Comparison of ENCODE assay signal across 18 mouse cellular contexts in genomic region chr5:105777645-105778044, GRCm38 (mm10).
DNase-seq lines count a peak whose midpoint lies in the region; ATAC-seq and TF ChIP-seq lines count a peak whose summit lies in the region.
"Had no signal": no experiment of that assay in that cellular context is flagged by ENCODE, and none has a peak within 500 bp of the region (broad histone marks: within the 10 kb centered on the region; RNA-seq: fewer than 3 reads in every experiment).

No protein-coding gene starts in this region.

- no peaks in the 10 kb centered on the region for H3K27me3 ChIP-seq in midbrain, embryonic 10.5 days (ENCODE audit: low read depth, poor library complexity, severe bottlenecking)
- H3K27me3 ChIP-seq in midbrain, embryonic 16.5 days (ENCODE audit: control insufficient read depth, insufficient read depth, low read depth, low read length) = no peaks in the 10 kb centered on the region
- H3K27me3 ChIP-seq in liver, embryonic 14.5 days (ENCODE audit: control insufficient read depth, insufficient read depth, low read length) = no peaks in the 10 kb centered on the region
- H3K27me3 ChIP-seq in heart, embryonic 11.5 days (ENCODE audit: control insufficient read depth, insufficient read depth, low read length) = no peaks in the 10 kb centered on the region
- no peaks in the 10 kb centered on the region for H3K27me3 ChIP-seq in forebrain, embryonic 11.5 days (ENCODE audit: control insufficient read depth, insufficient read depth, low read length)
- H3K27me3 ChIP-seq: megakaryocyte, embryonic 14.5 days had no signal

- no peak overlapping the region for H3K4me3 ChIP-seq in gastrocnemius, adult 2 months
- no peak overlapping the region for H3K4me3 ChIP-seq in midbrain, embryonic 10.5 days
- H3K4me3 ChIP-seq in midbrain, embryonic 16.5 days (ENCODE audit: low read depth, low read length) = no peak overlapping the region
- H3K4me3 ChIP-seq in liver, embryonic 14.5 days (ENCODE audit: insufficient read depth in 1 of 2, low read depth in 2 of 2, low read length in 2 of 2) = peak overlapping the region in 1 of 2 experiments; percentile 21; a peak in 2 of 4 replicates
- H3K4me3 ChIP-seq in heart, embryonic 11.5 days (ENCODE audit: low read depth, low read length) = no peak overlapping the region
- H3K4me3 ChIP-seq in forebrain, embryonic 11.5 days (ENCODE audit: low read depth, low read length) = no peak overlapping the region
- H3K4me3 ChIP-seq: heart, embryonic 10.5 days; left cerebral cortex, adult 2 months; megakaryocyte, embryonic 14.5 days; myocyte had no signal

- no peak for DNase-seq in gastrocnemius, adult 2 months
- DNase-seq in gastrocnemius, adult 18-20 months (ENCODE audit: low spot score) = no peak
- DNase-seq in midbrain, embryonic 10.5 days (ENCODE audit: low spot score) = no peak
- no peak for DNase-seq in liver, embryonic 14.5 days (ENCODE audit: low read depth in 3 of 3, low spot score in 3 of 3)
- DNase-seq in thymus, postnatal 25 days = no peak
- no peak for DNase-seq in forebrain, embryonic 11.5 days (ENCODE audit: low spot score)
- DNase-seq: adrenal gland, postnatal 25 days; cerebellum, postnatal 25 days; gastrocnemius, postnatal 10 days; heart, postnatal 4 days; lung, embryonic 14.5 days; right cerebral cortex, postnatal 14 days had no signal

- no peak overlapping the region for H3K4me2 ChIP-seq in midbrain, embryonic 16.5 days (ENCODE audit: low read length)
- peak overlapping the region; percentile 26 for H3K4me2 ChIP-seq in liver, embryonic 14.5 days (ENCODE audit: low read depth)
- no peak overlapping the region for H3K4me2 ChIP-seq in heart, embryonic 11.5 days
- H3K4me2 ChIP-seq in forebrain, embryonic 11.5 days (ENCODE audit: low read depth, low read length, severe bottlenecking) = no peak overlapping the region
- H3K4me2 ChIP-seq: lung, embryonic 14.5 days had no signal

- no peak for TF ChIP-seq EP300 in liver, embryonic 14.5 days (IDR thresholded peaks at IDR 0.05; ENCODE audit: low read depth)

- H3K36me3 ChIP-seq in midbrain, embryonic 10.5 days = 0 out of 2 replicates have a peak, but pooled peaks cover 2% of the 10 kb centered on the region
- no peaks in the 10 kb centered on the region; the same call in 1 of the 2 replicates for H3K36me3 ChIP-seq in midbrain, embryonic 16.5 days (ENCODE audit: control insufficient read depth, insufficient read depth, low read length)
- H3K36me3 ChIP-seq in liver, embryonic 14.5 days (replicated peaks; ENCODE audit: control insufficient read depth, insufficient read depth, low read depth) = no peaks in the 10 kb centered on the region
- no peaks in the 10 kb centered on the region for H3K36me3 ChIP-seq in heart, embryonic 11.5 days (ENCODE audit: control insufficient read depth, insufficient read depth, low read length)
- no peaks in the 10 kb centered on the region for H3K36me3 ChIP-seq in forebrain, embryonic 11.5 days (ENCODE audit: control insufficient read depth, insufficient read depth, low read length)
- H3K36me3 ChIP-seq: heart, embryonic 10.5 days had no signal

- ATAC-seq in midbrain, embryonic 16.5 days = no peak
- ATAC-seq in liver, embryonic 14.5 days (ENCODE audit: insufficient read depth) = peak; percentile 40
- no peak for ATAC-seq in heart, embryonic 11.5 days (replicated peaks; ENCODE audit: insufficient number of reproducible peaks, low FRiP score, low TSS enrichment)
- ATAC-seq in forebrain, embryonic 11.5 days (replicated peaks; ENCODE audit: low FRiP score) = no peak

- intact Hi-C loops in gastrocnemius, adult 2 months (cut with DNase I) = no loop called here

- TF ChIP-seq CTCF in gastrocnemius, adult 2 months (IDR thresholded peaks at IDR 0.05) = no peak
- TF ChIP-seq CTCF in liver, embryonic 14.5 days (IDR thresholded peaks at IDR 0.05; ENCODE audit: low read depth) = no peak

- peak overlapping the region; percentile 28; the same call in 1 of the 2 replicates for H3K27ac ChIP-seq in gastrocnemius, adult 2 months
- H3K27ac ChIP-seq in midbrain, embryonic 10.5 days (replicated peaks) = peak overlapping the region; percentile 65
- H3K27ac ChIP-seq in midbrain, embryonic 16.5 days (ENCODE audit: low read length) = no peak overlapping the region; the same call in 1 of the 2 replicates
- H3K27ac ChIP-seq in liver, embryonic 14.5 days = peak overlapping the region; percentile 31; the same call in 1 of the 2 replicates
- H3K27ac ChIP-seq in heart, embryonic 11.5 days (ENCODE audit: low read depth, low read length) = no peak overlapping the region
- H3K27ac ChIP-seq in forebrain, embryonic 11.5 days (ENCODE audit: low read depth, low read length) = no peak overlapping the region
- H3K27ac ChIP-seq: heart, embryonic 10.5 days; left cerebral cortex, adult 2 months had no signal

- no peak overlapping the region for H3K9ac ChIP-seq in midbrain, embryonic 16.5 days (ENCODE audit: low read depth, low read length)
- H3K9ac ChIP-seq in liver, embryonic 14.5 days (replicated peaks) = no peak overlapping the region
- H3K9ac ChIP-seq in heart, embryonic 11.5 days (ENCODE audit: low read depth, low read length) = no peak overlapping the region
- no peak overlapping the region for H3K9ac ChIP-seq in forebrain, embryonic 11.5 days (ENCODE audit: low read length)
- H3K9ac ChIP-seq: lung, embryonic 14.5 days had no signal

- WGBS in midbrain, embryonic 10.5 days = 37% methylated on average over 8 of the region's 8 CpGs
- 45% methylated on average over 8 of the region's 8 CpGs for WGBS in midbrain, embryonic 16.5 days
- 60% methylated on average over 8 of the region's 8 CpGs for WGBS in liver, embryonic 14.5 days (ENCODE audit: insufficient replicate concordance)
- WGBS in heart, embryonic 11.5 days (ENCODE audit: insufficient replicate concordance) = 69% methylated on average over 8 of the region's 8 CpGs
- 44% methylated on average over 8 of the region's 8 CpGs for WGBS in forebrain, embryonic 11.5 days

- no peaks in the 10 kb centered on the region for H3K9me3 ChIP-seq in midbrain, embryonic 10.5 days (replicated peaks)
- H3K9me3 ChIP-seq in midbrain, embryonic 16.5 days (replicated peaks; ENCODE audit: control insufficient read depth, low read length, poor library complexity, severe bottlenecking) = no peaks in the 10 kb centered on the region
- H3K9me3 ChIP-seq in liver, embryonic 14.5 days (ENCODE audit: control insufficient read depth, low read length) = no peaks in the 10 kb centered on the region
- H3K9me3 ChIP-seq in heart, embryonic 11.5 days (replicated peaks; ENCODE audit: control insufficient read depth, low read length) = no peaks in the 10 kb centered on the region
- H3K9me3 ChIP-seq in forebrain, embryonic 11.5 days (ENCODE audit: control insufficient read depth, low read length) = no peaks in the 10 kb centered on the region
- H3K9me3 ChIP-seq: heart, embryonic 10.5 days; megakaryocyte, embryonic 14.5 days had no signal

- peaks cover 29% of the 10 kb centered on the region for H3K4me1 ChIP-seq in midbrain, embryonic 10.5 days
- H3K4me1 ChIP-seq in midbrain, embryonic 16.5 days (ENCODE audit: control insufficient read depth, insufficient read depth, low read length) = peaks cover 17% of the 10 kb centered on the region
- H3K4me1 ChIP-seq in liver, embryonic 14.5 days (replicated peaks; ENCODE audit: control insufficient read depth in 2 of 2, insufficient read depth in 2 of 2, low read length in 1 of 2) = peaks cover 0 to 3% of the 10 kb centered on the region in 2 experiments; a peak in 1 of 4 replicates
- H3K4me1 ChIP-seq in heart, embryonic 11.5 days (ENCODE audit: control insufficient read depth, insufficient read depth, low read length) = 0 out of 2 replicates have a peak, but pooled peaks cover 4% of the 10 kb centered on the region
- H3K4me1 ChIP-seq in forebrain, embryonic 11.5 days (replicated peaks; ENCODE audit: control insufficient read depth, insufficient read depth, low read length) = no peaks in the 10 kb centered on the region

Comparison
In these comparisons a context has a peak if more than half of its experiments do, and no peak if none do; other contexts are left out.
1. H3K27ac ChIP-seq: peak in gastrocnemius, adult 2 months (single experiment), midbrain, embryonic 10.5 days (single experiment) and liver, embryonic 14.5 days (single experiment); none in midbrain, embryonic 16.5 days (single experiment), heart, embryonic 11.5 days (single experiment) and forebrain, embryonic 11.5 days (single experiment).